Mouse (Mus musculus) midbrain, embryonic 13.5 days (tissue): Measurements from ENCODE around the gene Fadd. TPM values are rescaled to one million over a fixed set of nuclear protein-coding genes. Genes with fewer than 3 reads are reported as not detected.

Source experiments
- ATAC-seq: fragments of 200-750 bp; cut with Nextera tagmentation; 2 replicates; pipeline ENCODE4 v1.8.0; 2017; ENCODE audit warnings: mild to moderate bottlenecking, moderate TSS enrichment, moderate library complexity
- H3K27ac ChIP-seq: fragments of 300-500 bp; sonication (generic); 2 replicates; pipeline ENCODE4 v1.5.1; 2015; ENCODE audit warnings: inconsistent platforms, mild to moderate bottlenecking, moderate library complexity
- H3K27me3 ChIP-seq: fragments of 300-500 bp; sonication (generic); 2 replicates; pipeline ENCODE4 v1.6.1; 2015; ENCODE audit warnings: mild to moderate bottlenecking, inconsistent platforms
- H3K36me3 ChIP-seq: fragments of 300-500 bp; sonication (generic); 2 replicates; pipeline ENCODE4 v1.6.1; 2015; ENCODE audit warnings: mild to moderate bottlenecking, inconsistent platforms
- H3K4me1 ChIP-seq: fragments of 300-500 bp; sonication (generic); replicated peaks from 2 replicates; pipeline ENCODE4 v1.6.1; 2015; ENCODE audit warnings: inconsistent platforms
- H3K4me2 ChIP-seq: fragments of 300-500 bp; sonication (generic); replicated peaks from 2 replicates; pipeline ENCODE4 v1.6.1; 2015; ENCODE audit warnings: moderate library complexity, mild to moderate bottlenecking, inconsistent platforms
- H3K4me3 ChIP-seq: fragments of 300-500 bp; sonication (generic); replicated peaks from 2 replicates; pipeline ENCODE4 v1.5.1; 2015; ENCODE audit warnings: mild to moderate bottlenecking, inconsistent platforms
- H3K9ac ChIP-seq: fragments of 300-500 bp; sonication (generic); replicated peaks from 2 replicates; pipeline ENCODE4 v1.6.1; 2015; ENCODE audit warnings: mild to moderate bottlenecking, inconsistent platforms
- H3K9me3 ChIP-seq: fragments of 300-500 bp; sonication (generic); 2 replicates; pipeline ENCODE4 v1.6.1; 2016; ENCODE audit warnings: mild to moderate bottlenecking, inconsistent platforms
- WGBS: fragments of 180-500 bp; shearing (Covaris S2); methylation state at CpG from one replicate; pipeline ENCODE4 v1.1.7; 2015; 5-methylcytosine and 5-hydroxymethylcytosine counted together
- polyA plus RNA-seq: library from polyadenylated mRNA; unstranded; fragments of >200 nt; fragmentation: Nextera tagmentation; extraction: Ambion mirVana; gene quantifications from 2 replicates; pipeline ENCODE4 v1.2.1, GENCODE M21; 2015

Gene Fadd
- polyA plus RNA-seq, 1 experiment from 2014 or later, result 6.0 TPM

DNA sequence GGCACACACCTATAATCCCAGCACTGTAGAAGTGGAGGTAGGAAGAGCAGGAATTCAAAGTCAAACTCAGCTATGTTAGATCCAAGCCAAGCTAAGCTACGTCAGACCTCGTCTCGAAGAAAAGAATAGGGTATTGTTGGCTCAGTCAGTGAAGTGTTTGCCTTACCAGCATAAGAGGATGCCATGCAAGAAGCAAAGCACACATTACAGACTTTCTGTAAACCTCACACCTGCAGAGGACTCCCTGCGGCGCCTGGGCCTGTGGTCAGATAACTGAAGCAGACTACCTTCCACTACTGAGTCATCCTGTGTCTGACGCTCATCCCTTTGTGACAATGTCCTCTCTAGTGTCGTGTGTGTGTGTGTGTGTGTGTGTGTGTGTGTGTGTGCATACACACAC is 27.3 kb upstream of the Fadd start:
- H3K27ac ChIP-seq, result no peak overlapping the region
- 83% methylated on average over 7 of the region's 7 CpGs for WGBS
- H3K4me3 ChIP-seq, result no peak overlapping the region
- no peak for ATAC-seq
- H3K4me1 ChIP-seq, result no peaks in the 10 kb centered on the region
- no peaks in the 10 kb centered on the region; the same call in 1 of the 2 replicates for H3K27me3 ChIP-seq
- H3K36me3 ChIP-seq, result no peaks in the 10 kb centered on the region
- H3K4me2 ChIP-seq, result no peak overlapping the region
- H3K9ac ChIP-seq, result no peak overlapping the region
- H3K9me3 ChIP-seq, result no peaks in the 10 kb centered on the region

DNA sequence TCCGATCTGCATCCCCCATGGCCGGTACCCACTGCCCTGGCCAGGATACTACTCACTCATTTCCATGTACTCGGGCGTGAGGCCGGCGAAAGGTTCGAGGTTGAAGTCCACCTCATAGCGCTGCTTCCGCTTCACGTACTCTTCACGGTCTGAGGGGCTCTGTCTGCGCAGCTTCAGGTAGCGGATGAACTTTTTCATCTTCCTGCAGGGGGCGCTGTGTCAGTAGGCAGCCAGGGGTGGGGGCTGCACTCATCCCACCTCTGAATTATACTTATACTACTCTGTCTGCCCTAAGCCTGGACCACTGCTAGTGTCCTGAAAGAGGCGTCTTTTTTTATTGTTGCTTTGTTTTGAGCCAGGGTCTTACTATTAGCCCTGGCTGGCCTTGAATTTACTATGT is 25.6 kb upstream of the Fadd start:
- H3K27me3 ChIP-seq, result no peaks in the 10 kb centered on the region
- no peak overlapping the region for H3K4me2 ChIP-seq
- no peaks in the 10 kb centered on the region for H3K4me1 ChIP-seq
- no peaks in the 10 kb centered on the region for H3K9me3 ChIP-seq
- WGBS, result 95% methylated on average over 15 of the region's 15 CpGs
- H3K4me3 ChIP-seq, result no peak overlapping the region
- H3K36me3 ChIP-seq, result no peaks in the 10 kb centered on the region; the same call in 1 of the 2 replicates
- H3K9ac ChIP-seq, result no peak overlapping the region
- no peak overlapping the region for H3K27ac ChIP-seq
- ATAC-seq, result no peak

DNA sequence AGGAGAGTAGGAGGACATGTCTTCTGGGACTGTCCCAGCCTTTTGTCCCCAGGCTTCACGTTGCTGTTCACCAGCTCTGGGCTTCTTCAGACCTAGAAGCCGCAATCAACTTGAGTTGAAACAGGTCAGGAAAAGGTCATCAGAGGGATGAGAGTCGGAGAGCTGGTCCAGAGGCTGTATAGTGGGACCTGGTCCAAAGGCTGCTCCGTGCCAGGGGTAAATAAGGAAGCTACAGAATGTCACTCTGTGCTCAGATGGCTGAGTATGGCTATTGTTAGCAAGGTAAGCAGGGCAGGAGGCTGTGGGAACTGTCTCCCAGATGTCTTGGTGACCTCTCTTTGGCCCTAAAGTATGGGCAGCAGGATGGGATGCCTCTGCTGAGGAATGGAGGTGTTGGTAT is 22.5 kb upstream of the Fadd start:
- ATAC-seq, result no peak
- 84% methylated on average over 4 of the region's 4 CpGs for whole genome bisulfite sequencing
- Histone ChIP-seq H3K36me3 (no peaks in the 10 kb centered on the region; the same call in 1 of the 2 replicates), H3K4me3 (no peak overlapping the region), H3K27me3 (no peaks in the 10 kb centered on the region), H3K4me2 (no peak overlapping the region), H3K4me1 (peaks cover 7% of the 10 kb centered on the region), H3K27ac (no peak overlapping the region), H3K9ac (no peak overlapping the region), H3K9me3 (no peaks in the 10 kb centered on the region)

DNA sequence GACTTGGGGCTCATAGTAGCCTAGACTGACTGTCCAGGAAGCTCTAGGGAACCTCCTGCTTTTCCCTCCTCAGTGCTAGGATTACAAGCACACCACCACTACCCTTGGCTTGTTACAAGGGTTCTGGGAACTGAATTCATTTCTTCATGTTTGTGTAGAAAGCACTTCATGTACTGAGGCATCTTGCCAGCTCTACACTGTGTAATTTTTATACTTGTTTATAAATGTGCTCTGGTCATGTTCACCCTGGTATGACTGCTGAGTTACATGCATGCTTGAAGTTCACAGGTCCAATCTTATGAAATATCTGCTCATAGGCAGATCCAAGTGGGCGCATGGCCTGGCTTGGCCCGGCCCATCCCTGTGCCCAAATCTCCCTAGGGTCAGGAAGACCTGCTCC is 22.0 kb upstream of the Fadd start:
- WGBS, result 95% methylated on average over 2 of the region's 2 CpGs
- Histone ChIP-seq H3K9ac (no peak overlapping the region), H3K36me3 (no peaks in the 10 kb centered on the region; the same call in 1 of the 2 replicates)

DNA sequence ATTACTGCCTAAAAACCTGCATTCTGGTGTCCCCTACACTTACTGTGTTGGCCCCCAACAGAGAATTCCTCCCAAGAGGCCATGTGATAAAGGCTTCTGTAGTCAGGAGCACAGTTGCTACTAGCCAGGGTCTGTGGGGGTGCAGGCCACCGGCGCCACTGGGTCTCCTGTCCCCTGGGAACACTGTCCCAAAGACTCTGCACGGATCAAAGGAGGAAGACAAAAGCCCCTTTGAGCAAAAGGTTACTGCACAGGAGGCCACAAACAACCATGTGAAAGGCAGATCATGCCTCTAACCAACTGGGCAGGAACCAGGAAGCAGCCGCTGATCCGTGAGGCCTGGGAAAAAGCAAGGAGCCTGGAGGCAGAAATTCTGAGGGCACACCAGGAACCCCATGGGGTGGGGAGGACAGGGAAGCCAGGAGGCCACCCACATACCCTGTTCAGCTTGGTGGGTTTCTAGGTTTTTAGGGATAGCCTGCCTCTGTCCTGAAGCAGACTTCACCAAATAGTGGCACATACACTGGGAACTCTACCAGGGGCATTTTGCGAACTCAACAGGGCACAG is 18.2 kb upstream of the Fadd start:
- Histone ChIP-seq H3K27me3 (no peaks in the 10 kb centered on the region), H3K27ac (no peak overlapping the region), H3K4me1 (peaks cover 7% of the 10 kb centered on the region), H3K9ac (no peak overlapping the region), H3K4me2 (no peak overlapping the region), H3K4me3 (no peak overlapping the region), H3K9me3 (no peaks in the 10 kb centered on the region), H3K36me3 (no peaks in the 10 kb centered on the region; the same call in 1 of the 2 replicates)
- 22% methylated on average over 6 of the region's 6 CpGs for WGBS
- no peak for ATAC-seq

More for the DNA sequence above, 22.0 kb upstream of the Fadd start:
- no peak overlapping the region for H3K4me3 ChIP-seq
- H3K27me3 ChIP-seq, result no peaks in the 10 kb centered on the region
- no peak overlapping the region for H3K27ac ChIP-seq
- no peaks in the 10 kb centered on the region for H3K9me3 ChIP-seq
- ATAC-seq, result no peak
- peaks cover 7% of the 10 kb centered on the region for H3K4me1 ChIP-seq
- H3K4me2 ChIP-seq, result no peak overlapping the region

DNA sequence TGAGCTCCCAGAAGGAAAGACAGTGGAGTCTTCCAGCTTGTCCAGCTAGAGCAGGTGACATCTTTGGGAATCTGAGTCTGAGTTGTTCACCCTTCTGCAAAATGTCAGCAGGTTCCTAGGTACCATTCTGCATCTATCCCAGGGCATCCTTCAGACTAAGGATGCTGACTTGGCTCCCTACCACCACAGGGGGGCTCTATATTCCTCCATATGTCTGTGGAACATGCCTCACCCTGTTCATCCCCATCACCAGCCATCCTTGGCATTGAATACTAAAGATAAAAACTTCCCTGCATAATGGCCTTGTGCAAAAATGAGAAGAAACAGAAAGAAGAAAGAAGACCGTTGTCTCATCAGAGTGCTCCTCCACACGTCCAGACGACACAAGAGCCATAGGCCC is 7.2 kb upstream of the Fadd start:
- H3K9me3 ChIP-seq, result no peaks in the 10 kb centered on the region
- WGBS, result 69% methylated on average over 3 of the region's 3 CpGs
- H3K9ac ChIP-seq, result no peak overlapping the region
- H3K4me2 ChIP-seq, result no peak overlapping the region
- no peaks in the 10 kb centered on the region for H3K27me3 ChIP-seq
- H3K4me1 ChIP-seq, result 0 out of 2 replicates have a peak, but pooled peaks cover 3% of the 10 kb centered on the region
- no peak overlapping the region for H3K4me3 ChIP-seq
- no peak for ATAC-seq
- no peak overlapping the region for H3K27ac ChIP-seq
- peaks cover 5% of the 10 kb centered on the region; the same call in 1 of the 2 replicates for H3K36me3 ChIP-seq

DNA sequence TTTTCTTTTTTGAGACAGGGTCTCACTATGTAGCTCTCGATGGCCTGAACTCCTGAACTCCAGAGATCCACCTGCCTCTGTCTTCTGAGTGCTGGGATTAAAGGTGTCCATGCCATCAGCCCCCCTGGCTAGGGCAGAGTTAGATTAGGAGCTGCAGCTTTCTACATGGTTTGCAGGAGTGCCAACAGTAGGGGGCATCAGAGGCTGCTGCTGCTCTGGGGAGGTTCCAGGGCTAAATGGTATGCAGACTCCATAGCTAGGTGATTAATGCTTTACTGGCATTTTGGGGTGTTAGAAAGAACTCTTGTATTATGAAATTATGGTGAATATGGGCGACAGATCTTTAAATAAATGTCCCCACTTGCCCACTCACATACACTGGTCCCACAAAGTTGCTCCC is 5.0 kb upstream of the Fadd start:
- Histone ChIP-seq H3K4me3 (no peak overlapping the region), H3K27ac (no peak overlapping the region), H3K36me3 (0 out of 2 replicates have a peak, but pooled peaks cover 5% of the 10 kb centered on the region), H3K4me1 (peaks cover 13% of the 10 kb centered on the region), H3K27me3 (no peaks in the 10 kb centered on the region), H3K9ac (no peak overlapping the region), H3K4me2 (no peak overlapping the region), H3K9me3 (no peaks in the 10 kb centered on the region)
- ATAC-seq, result no peak
- 44% methylated on average over 2 of the region's 2 CpGs for WGBS

DNA sequence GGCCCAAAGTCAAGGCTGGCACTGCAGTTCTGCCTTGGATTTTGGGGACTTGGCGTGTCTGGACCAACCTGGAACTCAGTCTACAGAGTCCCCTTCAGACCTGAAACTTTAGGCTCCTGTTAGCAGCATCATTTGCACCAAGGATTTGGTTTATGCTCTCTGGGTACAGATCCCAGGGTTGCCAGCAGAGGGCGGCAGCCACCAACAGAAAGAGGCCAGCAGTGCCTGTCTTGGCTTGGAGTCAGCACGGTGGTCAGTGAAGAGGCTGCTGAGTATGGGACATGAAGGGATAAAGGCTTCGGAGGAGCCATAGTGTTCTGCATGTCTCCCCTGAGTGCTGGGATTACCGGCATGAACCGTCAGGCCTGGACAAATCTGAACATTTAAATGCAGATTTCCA is 3.4 kb upstream of the Fadd start:
- no peak overlapping the region for H3K9ac ChIP-seq
- peaks cover 23% of the 10 kb centered on the region for H3K4me1 ChIP-seq
- no peak overlapping the region for H3K4me2 ChIP-seq
- no peaks in the 10 kb centered on the region for H3K9me3 ChIP-seq
- H3K27ac ChIP-seq, result no peak overlapping the region
- no peak for ATAC-seq
- H3K27me3 ChIP-seq, result no peaks in the 10 kb centered on the region
- no peaks in the 10 kb centered on the region for H3K36me3 ChIP-seq
- 9% methylated on average over 6 of the region's 6 CpGs for WGBS
- H3K4me3 ChIP-seq, result no peak overlapping the region

DNA sequence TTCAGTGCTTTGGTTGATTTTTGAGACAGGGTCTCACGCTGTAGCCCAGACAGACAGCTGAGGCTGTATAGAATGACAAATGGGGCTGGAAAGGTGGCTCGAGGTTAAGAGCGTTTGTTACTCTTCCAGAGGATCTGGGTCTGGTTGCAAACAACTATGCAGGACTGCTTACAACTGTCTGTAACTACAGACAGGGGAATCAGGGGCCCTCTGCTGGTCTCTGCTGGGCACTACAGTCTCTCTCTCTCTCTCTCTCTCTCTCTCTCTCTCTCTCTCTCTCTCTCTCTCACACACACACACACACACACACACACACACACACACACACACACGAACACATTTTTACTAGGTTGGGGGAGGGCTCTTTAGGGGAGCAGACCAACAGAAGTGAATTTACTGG is 1.4 kb upstream of the Fadd start:
- H3K36me3 ChIP-seq, result peaks cover 18% of the 10 kb centered on the region
- no peak overlapping the region for H3K27ac ChIP-seq
- H3K4me2 ChIP-seq, result peak overlapping the region; percentile 89; the same call in 1 of the 2 replicates
- H3K9me3 ChIP-seq, result no peaks in the 10 kb centered on the region
- H3K4me3 ChIP-seq, result no peak overlapping the region
- no peak for ATAC-seq
- H3K9ac ChIP-seq, result no peak overlapping the region
- H3K4me1 ChIP-seq, result peaks cover 23% of the 10 kb centered on the region
- 8% methylated on average over 4 of the region's 4 CpGs for WGBS
- H3K27me3 ChIP-seq, result no peaks in the 10 kb centered on the region

DNA sequence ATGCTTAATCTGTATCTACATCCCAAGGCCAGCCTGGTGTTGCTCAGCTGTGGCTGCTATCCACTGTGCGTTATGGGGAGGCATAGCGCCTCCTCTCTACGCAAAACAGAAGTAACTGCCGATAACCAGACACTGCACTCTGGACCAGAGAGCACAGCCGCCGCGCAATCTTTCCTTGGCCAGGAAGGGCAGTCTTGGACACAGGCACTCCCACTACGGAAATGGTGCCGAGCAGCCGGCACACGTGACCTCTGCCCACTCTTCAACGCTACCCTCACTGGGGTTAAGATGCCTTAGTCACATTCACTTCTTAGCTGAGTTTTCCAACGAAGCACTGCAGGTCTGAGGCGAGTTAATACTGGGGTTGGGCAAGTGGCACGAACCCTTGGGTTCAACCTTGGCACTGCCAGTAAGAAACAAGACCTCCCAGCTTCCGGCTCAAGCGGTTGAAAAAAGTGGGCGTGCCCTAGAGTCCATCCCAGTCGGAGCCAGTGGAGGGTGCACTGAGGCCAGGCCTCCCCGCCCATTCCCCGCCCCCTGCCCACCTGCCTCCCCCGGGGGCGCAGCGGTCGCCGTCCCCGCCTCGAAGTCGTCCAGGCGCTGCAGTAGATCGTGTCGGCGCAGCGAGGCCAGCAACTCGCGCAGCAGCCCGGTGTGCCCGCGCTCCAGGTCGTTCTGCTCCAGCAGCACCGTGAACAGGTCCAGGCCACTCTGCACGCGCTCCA is 542 bp downstream of the Fadd start:
- H3K4me3 ChIP-seq, result peak overlapping the region; percentile 81
- H3K4me2 ChIP-seq, result peak overlapping the region; percentile 89
- peak overlapping the region; percentile 78 for H3K9ac ChIP-seq
- H3K4me1 ChIP-seq, result peaks cover 23% of the 10 kb centered on the region
- peak overlapping the region; percentile 92 for H3K27ac ChIP-seq
- WGBS, result 1% methylated on average over 43 of the region's 43 CpGs
- peak; percentile 82 for ATAC-seq
- H3K27me3 ChIP-seq, result no peaks in the 10 kb centered on the region
- peaks cover 30% of the 10 kb centered on the region for H3K36me3 ChIP-seq
- H3K9me3 ChIP-seq, result no peaks in the 10 kb centered on the region

DNA sequence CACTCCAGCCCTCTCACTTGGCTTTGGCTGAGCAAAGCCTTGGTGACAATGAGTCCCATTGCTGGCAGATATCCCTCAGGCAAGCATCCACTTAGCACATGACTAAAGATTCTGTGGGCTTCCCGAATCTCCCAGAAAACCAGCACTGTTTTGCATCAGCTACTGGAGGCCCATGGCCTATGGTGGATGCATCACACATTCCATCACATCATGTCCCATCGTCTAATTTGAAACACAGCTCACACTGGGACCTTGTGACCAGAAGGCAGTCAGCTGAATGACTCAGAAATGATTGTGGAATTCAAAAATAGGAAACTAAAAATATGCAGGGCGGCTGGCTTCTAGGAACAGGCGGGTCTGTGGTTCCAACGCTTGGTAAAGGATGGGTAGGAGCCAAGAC is 4.4 kb downstream of the Fadd start:
- Histone ChIP-seq H3K4me2 (no peak overlapping the region), H3K9me3 (no peaks in the 10 kb centered on the region), H3K9ac (no peak overlapping the region), H3K4me3 (no peak overlapping the region), H3K27ac (no peak overlapping the region), H3K36me3 (peaks cover 30% of the 10 kb centered on the region), H3K27me3 (no peaks in the 10 kb centered on the region), H3K4me1 (peaks cover 16% of the 10 kb centered on the region)
- no peak for ATAC-seq
- WGBS, result 96% methylated on average over 5 of the region's 5 CpGs

DNA sequence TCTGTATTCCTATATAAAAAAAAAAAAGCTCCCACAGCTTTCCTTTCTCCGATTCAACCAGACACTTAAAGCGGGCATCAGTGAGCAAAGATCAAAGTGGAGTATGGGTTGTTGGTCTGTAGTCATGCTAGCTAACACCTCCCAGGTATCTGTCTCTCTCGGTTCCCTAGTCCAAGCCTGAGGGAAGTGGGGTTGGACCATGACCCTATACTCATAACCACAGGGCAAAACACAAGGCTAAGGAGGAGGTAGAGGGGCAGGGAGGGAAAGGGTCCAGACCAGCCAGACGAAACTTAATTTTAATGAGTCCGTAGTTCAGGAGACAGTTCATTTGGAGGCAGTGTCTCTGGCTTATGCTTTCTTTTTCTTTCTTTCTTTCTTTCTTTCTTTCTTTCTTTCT is 10.0 kb downstream of the Fadd start:
- Histone ChIP-seq H3K9me3 (no peaks in the 10 kb centered on the region), H3K27me3 (no peaks in the 10 kb centered on the region), H3K4me3 (no peak overlapping the region), H3K27ac (no peak overlapping the region), H3K4me1 (no peaks in the 10 kb centered on the region), H3K9ac (no peak overlapping the region), H3K36me3 (no peaks in the 10 kb centered on the region), H3K4me2 (no peak overlapping the region)
- no peak for ATAC-seq
- WGBS, result 85% methylated on average over 5 of the region's 5 CpGs
